Mouse (Mus musculus): ENCODE data around the gene Atp12a. TPM values are rescaled to one million over a fixed set of nuclear protein-coding genes. Genes with fewer than 3 reads are reported as not detected.

Atp12a gene
- polyA plus RNA-seq, 1 experiment = not detected

- TF ChIP-seq USF1 (IDR thresholded peaks at IDR 0.05; ENCODE audit: low read depth) (no peak), POLR2A (IDR thresholded peaks at IDR 0.05; ENCODE audit: insufficient read length, low read depth) (no peak), E2F4 (IDR thresholded peaks at IDR 0.05; ENCODE audit: insufficient read depth) (no peak), REST (IDR thresholded peaks at IDR 0.05; ENCODE audit: insufficient read depth, insufficient read length) (no peak), MYOG (IDR thresholded peaks at IDR 0.05; ENCODE audit: control insufficient read depth in 1 of 3, insufficient read depth in 1 of 3, insufficient read length in 2 of 3, low read depth in 2 of 3) (no peak), SRF (IDR thresholded peaks at IDR 0.05; ENCODE audit: control insufficient read depth, insufficient read length, low read depth) (no peak), MYOD1 (IDR thresholded peaks at IDR 0.05; ENCODE audit: control insufficient read depth in 1 of 3, insufficient read length in 2 of 3, low read depth in 2 of 3) (no peak)
- Histone ChIP-seq H3K4me2 (ENCODE audit: low read depth) (no peak overlapping the region), H3K4me3 (no peak overlapping the region), H3K79me2 (ENCODE audit: control insufficient read depth, insufficient read depth) (no peaks in the 10 kb centered on the region), H3K36me3 (ENCODE audit: control insufficient read depth, insufficient read depth) (no peaks in the 10 kb centered on the region), H3K27me3 (ENCODE audit: control insufficient read depth, insufficient read depth, insufficient read length) (no peaks in the 10 kb centered on the region), H3ac (ENCODE audit: control insufficient read depth, insufficient read length) (no peak overlapping the region)
These were observed 31.2 kb upstream of the Atp12a start for GRCm38 (mm10) chr14:56333700-56334099.

DNA sequence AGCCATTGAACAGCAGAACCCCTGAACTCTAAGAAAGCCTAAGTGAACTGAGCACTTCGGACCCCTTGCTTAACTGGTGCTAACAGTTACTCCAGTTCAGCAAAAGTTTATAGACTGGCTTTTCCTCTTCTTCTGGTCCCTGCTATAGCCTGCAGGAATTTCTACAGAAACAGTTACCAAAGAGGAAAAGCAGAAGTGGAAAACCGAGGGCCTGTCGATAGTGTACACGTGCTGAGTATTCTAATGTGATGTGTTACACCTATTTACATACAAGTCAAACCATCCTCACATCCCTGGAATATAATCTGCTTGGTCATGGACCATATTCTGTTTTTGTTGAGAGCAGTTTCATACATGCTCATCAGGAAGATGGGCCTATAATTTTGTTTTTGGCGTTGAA, 30.4 kb upstream of the Atp12a start:
- no peak overlapping the region for H3ac ChIP-seq (ENCODE audit: control insufficient read depth, insufficient read length)
- no peak overlapping the region for H3K4me3 ChIP-seq
- TF ChIP-seq TCF3 (IDR thresholded peaks at IDR 0.05; ENCODE audit: insufficient read length, low read depth) = no peak
- TF ChIP-seq MAX (IDR thresholded peaks at IDR 0.05; ENCODE audit: low read depth) = no peak
- TF ChIP-seq REST (IDR thresholded peaks at IDR 0.05; ENCODE audit: insufficient read depth, insufficient read length) = no peak
- TF ChIP-seq MYOD1 (IDR thresholded peaks at IDR 0.05; ENCODE audit: control insufficient read depth in 1 of 3, insufficient read length in 2 of 3, low read depth in 2 of 3) = no peak
- no peak for TF ChIP-seq POLR2A (IDR thresholded peaks at IDR 0.05; ENCODE audit: insufficient read length, low read depth)
- TF ChIP-seq E2F4 (IDR thresholded peaks at IDR 0.05; ENCODE audit: insufficient read depth) = no peak
- no peak for TF ChIP-seq MYOG (IDR thresholded peaks at IDR 0.05; ENCODE audit: control insufficient read depth in 1 of 3, insufficient read depth in 1 of 3, insufficient read length in 2 of 3, low read depth in 2 of 3)
- TF ChIP-seq TCF12 (IDR thresholded peaks at IDR 0.05; ENCODE audit: insufficient read depth, poor library complexity, severe bottlenecking) = no peak
- TF ChIP-seq POLR2AphosphoS2 (IDR thresholded peaks at IDR 0.05; ENCODE audit: insufficient read length, low read depth) = no peak
- no peaks in the 10 kb centered on the region for H3K79me2 ChIP-seq (ENCODE audit: control insufficient read depth, insufficient read depth)
- no peaks in the 10 kb centered on the region for H3K27me3 ChIP-seq (ENCODE audit: control insufficient read depth, insufficient read depth, insufficient read length)
- H3K36me3 ChIP-seq (ENCODE audit: control insufficient read depth, insufficient read depth) = no peaks in the 10 kb centered on the region
- H3K4me2 ChIP-seq (ENCODE audit: low read depth) = no peak overlapping the region

DNA sequence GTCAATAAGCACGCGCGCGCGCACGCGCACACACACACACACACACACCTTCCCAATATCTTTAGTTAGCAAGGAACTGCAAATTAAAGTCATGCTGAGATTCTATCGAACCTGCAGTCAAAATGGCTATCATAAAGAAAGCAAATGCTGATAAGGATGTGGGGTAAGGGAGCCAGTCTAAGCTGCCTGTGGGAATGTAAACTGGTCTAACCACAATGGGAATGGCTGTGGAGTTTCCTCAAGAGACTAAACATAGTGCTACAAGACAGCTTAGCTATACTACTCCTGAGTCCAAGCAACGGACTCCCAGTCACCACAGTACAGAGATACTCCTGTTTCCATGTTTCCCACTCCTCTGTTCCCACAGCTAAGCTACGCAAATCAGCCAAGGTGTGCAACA, 28.8 kb upstream of the Atp12a start:
- Histone ChIP-seq H3K36me3 (ENCODE audit: control insufficient read depth, insufficient read depth) (no peaks in the 10 kb centered on the region), H3K79me2 (ENCODE audit: control insufficient read depth, insufficient read depth) (no peaks in the 10 kb centered on the region), H3K4me3 (no peak overlapping the region), H3K4me2 (ENCODE audit: low read depth) (no peak overlapping the region), H3K27me3 (ENCODE audit: control insufficient read depth, insufficient read depth, insufficient read length) (no peaks in the 10 kb centered on the region), H3ac (ENCODE audit: control insufficient read depth, insufficient read length) (no peak overlapping the region)
- no peak for TF ChIP-seq MYOG (IDR thresholded peaks at IDR 0.05; ENCODE audit: control insufficient read depth in 1 of 3, insufficient read depth in 1 of 3, insufficient read length in 2 of 3, low read depth in 2 of 3)
- no peak for TF ChIP-seq E2F4 (IDR thresholded peaks at IDR 0.05; ENCODE audit: insufficient read depth)
- TF ChIP-seq POLR2AphosphoS2 (IDR thresholded peaks at IDR 0.05; ENCODE audit: insufficient read length, low read depth) = no peak
- TF ChIP-seq POLR2A (IDR thresholded peaks at IDR 0.05; ENCODE audit: insufficient read length, low read depth) = no peak
- no peak for TF ChIP-seq MYOD1 (IDR thresholded peaks at IDR 0.05; ENCODE audit: control insufficient read depth in 1 of 3, insufficient read length in 2 of 3, low read depth in 2 of 3)
- TF ChIP-seq SRF (IDR thresholded peaks at IDR 0.05; ENCODE audit: control insufficient read depth, insufficient read length, low read depth) = no peak
- TF ChIP-seq USF1 (IDR thresholded peaks at IDR 0.05; ENCODE audit: low read depth) = no peak
- TF ChIP-seq TCF12 (IDR thresholded peaks at IDR 0.05; ENCODE audit: insufficient read depth, poor library complexity, severe bottlenecking) = no peak
- TF ChIP-seq TCF3 (IDR thresholded peaks at IDR 0.05; ENCODE audit: insufficient read length, low read depth) = no peak
- TF ChIP-seq MAX (IDR thresholded peaks at IDR 0.05; ENCODE audit: low read depth) = no peak
- TF ChIP-seq CEBPB (IDR thresholded peaks at IDR 0.05; ENCODE audit: insufficient read depth, poor library complexity, severe bottlenecking) = no peak
- no peak for TF ChIP-seq REST (IDR thresholded peaks at IDR 0.05; ENCODE audit: insufficient read depth, insufficient read length)

- Histone ChIP-seq H3K79me2 (ENCODE audit: control insufficient read depth, insufficient read depth) (no peaks in the 10 kb centered on the region), H3K27me3 (ENCODE audit: control insufficient read depth, insufficient read depth, insufficient read length) (no peaks in the 10 kb centered on the region), H3K4me3 (no peak overlapping the region), H3K36me3 (ENCODE audit: control insufficient read depth, insufficient read depth) (no peaks in the 10 kb centered on the region), H3K4me2 (ENCODE audit: low read depth) (no peak overlapping the region), H3ac (ENCODE audit: control insufficient read depth, insufficient read length) (no peak overlapping the region)
- TF ChIP-seq SRF (IDR thresholded peaks at IDR 0.05; ENCODE audit: control insufficient read depth, insufficient read length, low read depth) = no peak
- no peak for TF ChIP-seq E2F4 (IDR thresholded peaks at IDR 0.05; ENCODE audit: insufficient read depth)
- no peak for TF ChIP-seq CEBPB (IDR thresholded peaks at IDR 0.05; ENCODE audit: insufficient read depth, poor library complexity, severe bottlenecking)
- no peak for TF ChIP-seq MYOD1 (IDR thresholded peaks at IDR 0.05; ENCODE audit: control insufficient read depth in 1 of 3, insufficient read length in 2 of 3, low read depth in 2 of 3)
These were observed 27.8 kb upstream of the Atp12a start for GRCm38 (mm10) chr14:56337075-56337474.

DNA sequence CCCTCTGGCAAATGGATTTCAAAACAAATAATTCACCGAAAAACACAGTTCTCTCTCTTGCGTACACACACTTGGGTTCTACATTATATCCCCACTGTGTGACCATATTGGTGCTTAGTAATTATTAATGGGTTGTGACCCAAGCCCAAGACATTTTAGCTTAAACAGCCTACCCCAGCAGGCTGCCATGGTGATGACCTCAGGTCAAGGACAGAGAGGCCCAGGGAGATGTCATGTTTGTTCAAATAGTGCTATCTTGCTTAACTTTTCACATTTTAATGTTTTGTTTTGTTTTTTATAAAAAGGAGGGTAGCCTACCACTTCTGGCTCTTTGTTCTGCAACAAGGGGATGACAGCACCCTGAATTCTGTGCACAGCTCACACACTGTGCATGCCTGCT, 27.2 kb upstream of the Atp12a start:
- Histone ChIP-seq H3K36me3 (ENCODE audit: control insufficient read depth, insufficient read depth) (no peaks in the 10 kb centered on the region), H3ac (ENCODE audit: control insufficient read depth, insufficient read length) (no peak overlapping the region), H3K4me3 (no peak overlapping the region), H3K27me3 (ENCODE audit: control insufficient read depth, insufficient read depth, insufficient read length) (no peaks in the 10 kb centered on the region), H3K4me2 (ENCODE audit: low read depth) (no peak overlapping the region), H3K79me2 (ENCODE audit: control insufficient read depth, insufficient read depth) (no peaks in the 10 kb centered on the region)
- TF ChIP-seq MYOD1 (IDR thresholded peaks at IDR 0.05; ENCODE audit: control insufficient read depth in 1 of 3, insufficient read length in 2 of 3, low read depth in 2 of 3) (no peak), E2F4 (IDR thresholded peaks at IDR 0.05; ENCODE audit: insufficient read depth) (no peak), SRF (IDR thresholded peaks at IDR 0.05; ENCODE audit: control insufficient read depth, insufficient read length, low read depth) (no peak), TCF3 (IDR thresholded peaks at IDR 0.05; ENCODE audit: insufficient read length, low read depth) (no peak), USF1 (IDR thresholded peaks at IDR 0.05; ENCODE audit: low read depth) (no peak), POLR2A (IDR thresholded peaks at IDR 0.05; ENCODE audit: insufficient read length, low read depth) (no peak), MAX (IDR thresholded peaks at IDR 0.05; ENCODE audit: low read depth) (no peak), REST (IDR thresholded peaks at IDR 0.05; ENCODE audit: insufficient read depth, insufficient read length) (no peak), TCF12 (IDR thresholded peaks at IDR 0.05; ENCODE audit: insufficient read depth, poor library complexity, severe bottlenecking) (no peak), POLR2AphosphoS2 (IDR thresholded peaks at IDR 0.05; ENCODE audit: insufficient read length, low read depth) (no peak), CEBPB (IDR thresholded peaks at IDR 0.05; ENCODE audit: insufficient read depth, poor library complexity, severe bottlenecking) (no peak)

Measured in myocyte (in vitro differentiated cells).